Mouse (Mus musculus): ENCODE measurements around the gene Pbld1. TPM values are rescaled to one million over a fixed set of nuclear protein-coding genes. Genes with fewer than 3 reads are reported as not detected.

Pbld1 gene
- total and polyA plus RNA-seq, 2 experiments from 2014 or later: 0.70 TPM; not detected in 1

DNA sequence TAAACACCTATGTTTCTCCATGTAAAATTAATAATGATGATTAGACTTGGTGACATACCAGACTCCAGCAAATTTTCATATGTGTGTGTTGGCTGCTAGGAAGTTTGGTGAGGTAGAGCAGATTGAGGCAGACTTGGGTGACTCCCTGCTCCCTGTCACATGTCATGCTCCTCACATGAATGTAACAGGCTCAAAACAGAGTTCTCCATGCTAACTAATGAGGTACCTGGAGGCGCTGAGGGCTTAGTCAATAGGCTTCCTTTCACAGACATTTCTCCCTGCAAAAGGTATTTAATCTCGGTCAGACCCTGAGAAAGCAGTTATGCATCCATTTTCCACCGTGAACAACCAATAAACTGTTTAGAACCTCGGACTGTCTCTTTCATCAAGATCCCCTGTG is 31.6 kb upstream of the Pbld1 start:
- Histone ChIP-seq H3K4me2 (ENCODE audit: low read depth, low read length) (no peak overlapping the region), H3K27me3 (ENCODE audit: control insufficient read depth, insufficient read depth, low read length) (no peaks in the 10 kb centered on the region), H3K36me3 (replicated peaks; ENCODE audit: control insufficient read depth, insufficient read depth, low read length) (no peaks in the 10 kb centered on the region), H3K27ac (ENCODE audit: low read depth) (no peak overlapping the region), H3K9ac (replicated peaks; ENCODE audit: low read depth, low read length) (no peak overlapping the region), H3K4me1 (ENCODE audit: control insufficient read depth, insufficient read depth) (peaks cover 8% of the 10 kb centered on the region), H3K9me3 (replicated peaks; ENCODE audit: control insufficient read depth, low read length) (no peaks in the 10 kb centered on the region), H3K4me3 (ENCODE audit: low read depth, low read length) (no peak overlapping the region)
- DNase-seq (ENCODE audit: low spot score): no peak
- TF ChIP-seq CTCF (IDR thresholded peaks at IDR 0.05; ENCODE audit: low read depth) (no peak), EP300 (IDR thresholded peaks at IDR 0.05; ENCODE audit: low read depth) (no peak)
- 78% methylated on average over 4 of the region's 4 CpGs for WGBS
- ATAC-seq (ENCODE audit: insufficient read depth, low read depth): no peak

GRCm38 (mm10) chr10:63032267-63032666 is 27.7 kb upstream of the Pbld1 start:
- ATAC-seq (ENCODE audit: insufficient read depth, low read depth): no peak
- Histone ChIP-seq H3K4me3 (ENCODE audit: low read depth, low read length) (no peak overlapping the region), H3K36me3 (replicated peaks; ENCODE audit: control insufficient read depth, insufficient read depth, low read length) (no peaks in the 10 kb centered on the region), H3K27ac (ENCODE audit: low read depth) (no peak overlapping the region), H3K4me1 (ENCODE audit: control insufficient read depth, insufficient read depth) (no peaks in the 10 kb centered on the region), H3K9me3 (replicated peaks; ENCODE audit: control insufficient read depth, low read length) (no peaks in the 10 kb centered on the region), H3K27me3 (ENCODE audit: control insufficient read depth, insufficient read depth, low read length) (no peaks in the 10 kb centered on the region), H3K9ac (replicated peaks; ENCODE audit: low read depth, low read length) (no peak overlapping the region), H3K4me2 (ENCODE audit: low read depth, low read length) (no peak overlapping the region)
- DNase-seq (ENCODE audit: low spot score): no peak
- no peak for TF ChIP-seq EP300 (IDR thresholded peaks at IDR 0.05; ENCODE audit: low read depth)
- 75% methylated on average over 3 of the region's 3 CpGs for WGBS

- no peak for DNase-seq (ENCODE audit: low spot score)
- no peaks in the 10 kb centered on the region for H3K27me3 ChIP-seq (ENCODE audit: control insufficient read depth, insufficient read depth, low read length)
- no peaks in the 10 kb centered on the region for H3K36me3 ChIP-seq (replicated peaks; ENCODE audit: control insufficient read depth, insufficient read depth, low read length)
- 72% methylated on average over 3 of the region's 3 CpGs for WGBS
- H3K4me2 ChIP-seq (ENCODE audit: low read depth, low read length): no peak overlapping the region
- no peaks in the 10 kb centered on the region for H3K4me1 ChIP-seq (ENCODE audit: control insufficient read depth, insufficient read depth)
- ATAC-seq (ENCODE audit: insufficient read depth, low read depth): no peak
- no peak overlapping the region for H3K9ac ChIP-seq (replicated peaks; ENCODE audit: low read depth, low read length)
- TF ChIP-seq CTCF (IDR thresholded peaks at IDR 0.05; ENCODE audit: low read depth) (no peak), EP300 (IDR thresholded peaks at IDR 0.05; ENCODE audit: low read depth) (no peak)
- H3K9me3 ChIP-seq (replicated peaks; ENCODE audit: control insufficient read depth, low read length): no peaks in the 10 kb centered on the region
- no peak overlapping the region for H3K27ac ChIP-seq (ENCODE audit: low read depth)
- no peak overlapping the region for H3K4me3 ChIP-seq (ENCODE audit: low read depth, low read length)
Measured at GRCm38 (mm10) chr10:63032956-63033355, 27.0 kb upstream of the Pbld1 start.

DNA sequence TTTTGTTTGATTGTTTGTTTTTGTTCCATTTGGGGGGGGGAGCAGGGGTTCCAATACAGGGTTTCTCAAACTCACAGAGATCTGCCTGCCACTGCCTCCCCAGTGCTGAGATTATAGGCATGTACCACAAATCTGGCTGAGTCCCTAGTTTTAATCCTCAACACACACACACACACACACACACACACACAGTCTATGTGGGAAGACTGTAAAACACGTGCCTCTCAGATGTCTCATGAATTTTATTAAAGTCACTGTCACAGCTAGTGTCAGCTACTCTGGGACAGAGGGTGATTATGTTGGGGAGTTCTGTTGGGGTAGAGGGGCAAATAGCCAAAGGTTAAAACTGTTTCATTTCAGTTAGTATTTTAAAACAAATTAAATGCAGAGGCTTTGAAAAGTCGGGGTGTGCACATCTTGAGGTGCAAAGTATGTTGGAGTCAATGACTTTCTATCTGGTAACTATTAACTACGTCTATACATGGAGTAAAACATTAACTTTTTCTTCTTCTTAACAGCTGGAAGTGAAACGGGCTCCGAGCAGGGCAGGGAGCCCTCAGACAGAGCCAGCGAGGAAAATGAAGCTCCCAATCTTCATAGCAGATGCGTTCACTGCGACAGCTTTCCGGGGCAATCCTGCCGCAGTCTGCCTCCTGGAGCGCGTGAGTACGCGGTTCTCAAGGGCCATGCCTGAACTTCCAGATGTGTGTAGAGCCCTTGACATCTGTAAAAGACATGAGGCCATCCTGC is 21.2 kb upstream of the Pbld1 start:
- WGBS: 79% methylated on average over 14 of the region's 14 CpGs
- no peaks in the 10 kb centered on the region for H3K36me3 ChIP-seq (replicated peaks; ENCODE audit: control insufficient read depth, insufficient read depth, low read length)
- TF ChIP-seq CTCF (IDR thresholded peaks at IDR 0.05; ENCODE audit: low read depth) (no peak), EP300 (IDR thresholded peaks at IDR 0.05; ENCODE audit: low read depth) (no peak)
- no peak overlapping the region for H3K4me2 ChIP-seq (ENCODE audit: low read depth, low read length)
- peaks cover 3% of the 10 kb centered on the region; the same call in 1 of the 2 replicates for H3K4me1 ChIP-seq (ENCODE audit: control insufficient read depth, insufficient read depth)
- H3K9ac ChIP-seq (replicated peaks; ENCODE audit: low read depth, low read length): no peak overlapping the region
- H3K27ac ChIP-seq (ENCODE audit: low read depth): no peak overlapping the region
- no peaks in the 10 kb centered on the region for H3K9me3 ChIP-seq (replicated peaks; ENCODE audit: control insufficient read depth, low read length)
- no peak for DNase-seq (ENCODE audit: low spot score)
- ATAC-seq (ENCODE audit: insufficient read depth, low read depth): no peak
- no peaks in the 10 kb centered on the region for H3K27me3 ChIP-seq (ENCODE audit: control insufficient read depth, insufficient read depth, low read length)
- H3K4me3 ChIP-seq (ENCODE audit: low read depth, low read length): no peak overlapping the region

GRCm38 (mm10) chr10:63039867-63040628 is 19.9 kb upstream of the Pbld1 start:
- no peak for TF ChIP-seq EP300 (IDR thresholded peaks at IDR 0.05; ENCODE audit: low read depth)
- no peak for TF ChIP-seq CTCF (IDR thresholded peaks at IDR 0.05; ENCODE audit: low read depth)
- 39% methylated on average over 5 of the region's 5 CpGs for WGBS

More at GRCm38 (mm10) chr10:63039867-63040628, 19.9 kb upstream of the Pbld1 start:
- Histone ChIP-seq H3K4me2 (ENCODE audit: low read depth, low read length) (no peak overlapping the region), H3K27me3 (ENCODE audit: control insufficient read depth, insufficient read depth, low read length) (no peaks in the 10 kb centered on the region), H3K36me3 (replicated peaks; ENCODE audit: control insufficient read depth, insufficient read depth, low read length) (no peaks in the 10 kb centered on the region), H3K4me3 (ENCODE audit: low read depth, low read length) (no peak overlapping the region), H3K4me1 (ENCODE audit: control insufficient read depth, insufficient read depth) (peaks cover 3% of the 10 kb centered on the region; the same call in 1 of the 2 replicates), H3K9ac (replicated peaks; ENCODE audit: low read depth, low read length) (no peak overlapping the region), H3K9me3 (replicated peaks; ENCODE audit: control insufficient read depth, low read length) (no peaks in the 10 kb centered on the region), H3K27ac (ENCODE audit: low read depth) (no peak overlapping the region)
- DNase-seq (ENCODE audit: low spot score) (no peak), ATAC-seq (ENCODE audit: insufficient read depth, low read depth) (peak; percentile 51; the same call in 1 of the 2 replicates)

All from heart, postnatal 0 days (tissue).